Mouse (Mus musculus) frontal cortex, postnatal 36 days (tissue): ENCODE results near the gene Rab33b.
"Not testable (repeated sequence)": the region's sequence is repeated elsewhere in the genome, so short reads cannot be mapped to it uniquely, and the experiment has no call there.

Experiments used
- DNase-seq, 2 experiments: peaks; one replicate each; pipeline ENCODE4 v3.0.0; 2022; ENCODE audit warnings: low spot score in 2 of 2

Rab33b gene

GRCm38 (mm10) chr3:51483741-51484359, at the start of gene Rab33b:
TSS of gene Rab33b (plus strand) at chr3:51483920.
- DNase-seq, result peak; percentile 96 to 98

- not testable (repeated sequence) for DNase-seq
Observed at GRCm38 (mm10) chr3:51434364-51434763, 49.4 kb upstream of the Rab33b start.

DNA sequence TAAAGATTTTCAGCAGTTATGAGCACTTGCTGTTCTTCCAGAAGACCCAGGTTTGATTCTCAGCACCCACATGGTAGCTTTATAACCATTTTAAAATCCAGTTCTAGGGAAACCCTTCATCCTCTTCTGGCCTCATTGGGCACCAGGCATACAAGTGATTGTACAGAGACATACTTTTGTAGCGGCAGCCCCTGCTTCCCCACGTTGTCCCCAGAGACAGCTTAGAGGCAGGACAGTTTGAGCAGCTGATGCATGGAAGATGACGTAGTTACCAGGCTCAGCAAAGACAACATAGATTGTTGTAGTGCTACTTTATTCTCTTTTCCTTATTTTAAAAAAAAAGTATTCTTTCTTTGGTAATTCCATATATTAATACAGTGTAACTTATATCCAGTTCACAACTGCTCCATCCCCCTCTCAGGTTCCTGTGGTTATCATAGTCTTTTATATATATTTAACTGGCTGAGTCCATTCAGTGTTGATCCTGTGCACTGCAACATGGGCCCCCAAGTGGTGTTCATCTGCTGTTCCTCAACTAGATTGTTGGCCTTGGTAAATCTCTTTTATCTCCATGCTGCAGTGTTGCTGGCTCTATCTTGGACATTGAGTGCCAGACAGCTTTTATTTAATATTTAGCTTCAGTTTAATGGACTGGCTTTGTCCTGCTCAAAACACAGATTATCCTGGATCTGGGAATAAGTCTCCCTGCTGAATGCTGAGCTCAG, 48.7 kb upstream of the Rab33b start:
- no peak for DNase-seq

- no peak for DNase-seq
Observed at GRCm38 (mm10) chr3:51468530-51468929, 15.2 kb upstream of the Rab33b start.

DNA sequence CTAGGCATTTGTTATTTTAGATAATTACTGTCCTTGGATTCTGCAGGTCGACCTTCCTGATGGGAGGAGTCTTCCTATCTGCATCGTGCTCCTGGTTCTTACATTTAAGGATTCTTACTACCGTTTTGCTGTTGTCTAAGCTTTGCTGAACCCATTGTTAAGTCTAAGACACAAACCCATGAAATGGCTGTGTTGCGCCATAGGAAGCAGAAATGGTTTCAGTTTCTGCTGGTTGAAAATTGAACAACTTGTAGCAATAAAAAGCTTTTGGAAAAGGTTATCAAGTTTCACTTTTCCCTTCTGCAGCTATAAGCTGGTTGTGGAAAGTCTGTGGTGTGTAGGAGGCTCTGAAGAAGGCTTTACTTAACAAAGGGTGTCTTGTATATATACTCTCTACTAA, 8.0 kb upstream of the Rab33b start:
- no peak for DNase-seq

DNA sequence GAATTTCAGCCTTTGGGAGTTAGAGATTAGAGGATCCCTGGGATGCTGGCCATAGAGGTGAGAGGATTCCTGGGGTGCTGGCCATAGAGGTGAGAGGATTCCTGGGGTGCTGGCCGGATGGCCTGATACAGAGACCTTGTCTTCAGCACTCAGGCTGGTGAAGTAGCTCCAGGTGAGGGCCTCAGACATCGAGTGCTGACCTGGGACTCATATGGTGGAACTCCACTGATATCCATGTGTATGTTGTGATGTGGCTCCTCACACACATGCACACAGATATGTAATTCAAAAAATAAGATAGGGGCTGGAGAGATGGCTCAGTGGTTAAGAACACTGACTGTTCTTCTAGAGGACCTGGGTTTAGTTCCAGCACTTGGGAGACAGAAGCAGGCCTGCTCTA, 3.8 kb upstream of the Rab33b start:
- no peak for DNase-seq

DNA sequence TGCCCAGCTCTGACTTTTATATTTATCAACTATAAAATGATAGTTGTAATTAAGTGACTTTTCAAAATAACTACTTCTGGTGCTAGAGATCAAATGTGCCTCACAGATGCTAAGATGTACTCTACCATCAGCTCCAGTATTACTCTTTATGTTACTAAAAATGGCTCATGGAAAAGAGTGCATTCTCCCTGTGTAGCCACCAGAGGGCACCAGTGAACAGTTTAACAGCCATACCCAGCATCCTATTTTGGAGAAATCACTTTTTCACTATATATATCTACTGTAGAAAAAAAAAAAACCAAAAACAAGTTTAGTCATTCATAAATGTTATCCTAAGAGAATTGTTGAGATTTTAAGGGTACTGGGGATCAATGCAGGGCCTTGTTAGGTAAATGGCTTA, 2.7 kb upstream of the Rab33b start:
- peak; percentile 34 to 48 for DNase-seq

DNA sequence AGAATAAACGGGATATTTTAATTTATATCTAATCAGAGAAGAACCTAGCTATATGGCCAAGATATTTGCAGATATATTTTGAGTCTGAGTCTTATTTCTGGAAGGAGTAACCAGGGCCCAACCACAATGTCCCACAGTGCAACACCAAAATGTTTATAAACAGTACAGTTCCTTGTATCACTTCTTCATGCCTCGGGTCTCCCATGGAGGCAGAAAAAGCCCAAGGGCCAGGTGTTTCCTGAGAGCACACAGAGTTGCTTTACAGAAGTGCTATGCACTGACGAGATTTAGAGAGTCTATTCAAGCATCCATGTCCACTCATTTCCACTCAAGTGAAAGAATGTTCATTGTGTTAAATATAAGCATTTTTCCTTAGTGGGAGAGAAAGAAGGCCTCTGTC, 1.8 kb upstream of the Rab33b start:
- no peak for DNase-seq

GRCm38 (mm10) chr3:51482781-51483180, 939 bp upstream of the Rab33b start:
- no peak for DNase-seq

- DNase-seq, result no peak
Observed at GRCm38 (mm10) chr3:51484370-51484769, 650 bp downstream of the Rab33b start.

- no peak for DNase-seq
Observed at GRCm38 (mm10) chr3:51485347-51485746, 1.6 kb downstream of the Rab33b start.

- DNase-seq, result no peak
Observed at GRCm38 (mm10) chr3:51486491-51487195, 2.9 kb downstream of the Rab33b start.

GRCm38 (mm10) chr3:51490088-51490753, 6.5 kb downstream of the Rab33b start:
- DNase-seq, result no peak

GRCm38 (mm10) chr3:51493272-51493838, 9.6 kb downstream of the Rab33b start:
- no peak for DNase-seq

DNA sequence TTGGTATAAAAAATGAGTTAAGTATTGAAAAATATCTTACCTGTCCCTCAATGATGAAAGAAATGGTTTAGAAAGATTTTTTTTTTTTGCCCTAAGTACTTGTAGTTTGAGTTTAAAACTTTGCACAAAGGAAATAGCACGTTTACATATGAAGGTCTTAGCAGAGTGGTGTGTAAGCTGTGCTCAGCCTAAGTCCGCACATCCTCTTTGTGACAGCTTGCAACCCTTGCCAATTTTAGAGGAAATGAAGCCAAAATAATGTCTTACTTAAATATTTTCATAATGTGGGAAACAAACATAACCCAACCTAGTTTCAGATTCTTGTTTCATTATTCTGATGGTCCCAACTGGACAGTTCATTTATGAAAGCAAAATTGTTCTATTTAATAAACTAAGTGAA, 10.7 kb downstream of the Rab33b start:
- no peak for DNase-seq

DNA sequence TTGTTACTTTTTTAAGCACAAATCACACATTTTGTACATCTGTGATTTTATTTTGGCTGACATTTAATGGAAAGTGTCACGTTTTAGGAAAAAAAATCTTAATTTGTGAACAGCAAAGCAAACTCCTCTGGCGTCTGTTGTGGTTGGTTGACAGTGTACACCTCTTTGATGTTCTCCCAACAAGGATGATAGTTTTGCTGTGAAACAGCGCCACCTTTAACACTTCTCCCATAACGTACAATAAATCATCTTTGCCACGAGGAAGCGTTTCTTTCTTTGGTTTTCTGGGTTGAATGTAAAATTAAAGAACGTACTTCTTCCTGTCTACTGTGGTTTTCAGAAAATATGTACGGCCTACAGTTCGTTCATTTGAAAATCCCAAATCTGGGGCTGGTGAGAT, 11.9 kb downstream of the Rab33b start:
- DNase-seq, result no peak

DNA sequence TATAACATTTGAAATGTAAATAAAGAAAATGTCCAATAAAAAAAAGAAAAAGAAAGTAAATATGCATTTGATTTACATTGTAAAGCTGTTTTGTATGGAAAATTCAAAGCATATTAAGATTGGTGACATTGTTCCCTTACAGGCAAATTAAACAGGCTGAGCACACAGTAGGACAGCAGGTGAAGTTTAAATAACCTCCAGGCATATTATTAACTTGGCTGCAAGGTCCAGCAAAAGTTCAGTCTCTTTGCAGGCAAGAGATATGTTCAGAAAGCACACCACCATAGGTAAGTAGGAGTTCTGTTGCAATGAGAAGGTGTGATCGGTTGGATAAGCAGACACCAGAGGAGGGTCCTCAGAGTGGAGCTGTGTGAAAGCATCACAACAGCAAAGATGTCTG, 14.3 kb downstream of the Rab33b start:
- no peak for DNase-seq

- no peak for DNase-seq
Observed at GRCm38 (mm10) chr3:51498659-51499058, 14.9 kb downstream of the Rab33b start.

DNA sequence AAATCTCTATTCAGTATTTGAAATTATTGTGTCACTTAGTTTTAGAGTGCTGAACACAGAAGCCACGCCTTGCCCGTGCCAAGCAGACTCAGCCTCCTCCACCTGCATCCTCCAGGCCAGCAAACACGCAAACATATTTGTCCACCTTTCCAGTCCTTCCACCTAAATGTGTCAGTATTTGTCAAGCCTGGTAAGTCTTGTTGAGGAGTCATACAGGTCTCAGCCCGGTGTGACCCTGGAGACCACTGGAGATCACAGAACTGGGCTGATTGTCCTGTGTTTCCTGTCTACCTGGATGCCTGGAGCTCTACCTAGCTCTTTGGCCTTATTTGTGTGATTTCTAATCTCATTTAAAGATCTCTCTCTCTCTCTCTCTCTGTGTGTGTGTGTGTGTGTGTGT, 16.2 kb downstream of the Rab33b start:
- DNase-seq, result no peak

- no peak for DNase-seq
Observed at GRCm38 (mm10) chr3:51504385-51504952, 20.7 kb downstream of the Rab33b start.

DNA sequence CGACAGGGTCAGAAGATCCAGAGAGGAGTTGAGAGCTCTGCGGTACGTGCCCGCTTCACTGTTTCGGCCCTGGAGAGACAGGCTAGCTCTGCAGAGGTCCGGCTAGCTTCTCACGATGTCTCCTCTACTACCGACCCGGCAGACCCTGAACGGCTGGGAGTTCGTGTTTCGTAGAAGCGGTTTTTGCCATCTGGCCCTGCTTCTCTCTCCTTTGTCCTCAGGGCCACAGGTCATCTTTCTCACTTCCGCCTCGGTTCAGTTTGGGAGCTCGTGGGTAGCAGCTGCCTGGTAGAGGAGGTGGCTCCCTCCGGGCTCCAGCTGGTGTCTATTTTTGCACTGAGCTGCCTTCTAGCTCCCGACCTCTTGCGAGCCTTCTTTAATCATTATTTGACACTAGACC, 21.7 kb downstream of the Rab33b start:
- no peak for DNase-seq

GRCm38 (mm10) chr3:51510903-51511302, 27.2 kb downstream of the Rab33b start:
- peak; percentile 75 to 82 for DNase-seq
